Mouse (Mus musculus) left cerebral cortex, adult 2 months (tissue): ENCODE data around the gene Cdkl4. TPM values are rescaled to one million over a fixed set of nuclear protein-coding genes. Genes with fewer than 3 reads are reported as not detected.
A peak's percentile ranks its signal among the peaks of the same experiment; 100 is the strongest.

Source experiments
- DNase-seq, 2 experiments: peaks; one replicate each; pipeline ENCODE4 v3.0.0; 2021 to 2022; ENCODE audit warnings: low spot score in 2 of 2, mixed read lengths in 1 of 2; ENCODE audit errors: extremely low spot score in 1 of 2
- H3K27ac ChIP-seq: fragments of 200-600 bp; 2 replicates; pipeline ENCODE4 v1.8.1; 2022
- H3K4me3 ChIP-seq: fragments of 200-600 bp; 2 replicates; pipeline ENCODE4 v1.8.1; 2022
- CTCF ChIP-seq: fragments of 200-600 bp; IDR thresholded peaks from 2 replicates; pipeline ENCODE4 v1.8.1; 2022; ENCODE audit warnings: antibody characterized with exemption, mild to moderate bottlenecking, moderate library complexity
- intact Hi-C: fragments of 180-260 bp; cut with DNase I; formaldehyde crosslinking; loops from one replicate; pipeline ENCODE4 v1.15.1; 2025
- total RNA-seq, 2 experiments: library from RNA; stranded (reverse); gene quantifications; 2 replicates each; pipeline ENCODE4 v1.2.3; 2021

Gene Cdkl4
- total RNA-seq, 2 experiments from 2014 or later: 17.9 to 18.9 TPM

DNA sequence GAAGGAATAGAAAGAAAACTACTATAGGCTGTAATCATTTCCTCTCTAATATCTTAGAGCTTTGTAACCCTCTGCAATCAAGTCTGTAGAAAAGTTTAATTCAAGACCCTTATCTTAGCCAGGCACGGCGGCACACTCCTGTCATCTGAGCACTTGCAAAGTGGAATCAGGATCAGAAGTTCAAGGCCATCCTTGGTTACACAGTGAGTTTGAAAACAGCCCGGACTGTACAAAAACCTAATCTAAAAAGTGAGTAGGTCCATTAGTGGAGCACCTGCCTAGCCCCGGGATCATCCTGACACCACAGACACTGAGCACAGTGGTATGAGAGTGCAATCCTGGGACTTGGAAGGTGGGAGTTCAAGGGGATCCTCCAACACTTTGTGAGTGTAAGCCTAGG, 84.8 kb downstream of the Cdkl4 start:
- no peak for TF ChIP-seq CTCF
- intact Hi-C loops: no loop called here
- Histone ChIP-seq H3K4me3 (no peak overlapping the region), H3K27ac (no peak overlapping the region)
- no peak for DNase-seq

DNA sequence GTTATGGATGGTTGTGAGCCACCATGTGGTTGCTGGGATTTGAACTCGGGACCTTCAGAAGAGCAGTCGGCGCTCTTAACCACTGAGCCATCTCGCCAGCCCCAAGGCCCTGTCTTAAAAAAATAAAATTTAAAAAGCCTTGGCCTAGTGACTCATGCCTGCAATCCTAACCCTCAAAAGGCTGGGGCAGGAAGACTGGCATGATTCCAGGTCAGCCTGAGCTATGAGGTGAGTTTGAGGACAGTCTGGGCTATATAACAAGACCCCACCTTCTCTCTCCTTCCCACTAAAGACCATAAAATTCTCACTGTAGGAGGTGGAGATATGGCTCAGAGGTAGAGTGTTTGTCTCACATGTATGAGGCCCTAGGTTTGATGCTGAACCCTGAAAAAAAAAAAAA, 85.3 kb downstream of the Cdkl4 start:
- TF ChIP-seq CTCF: no peak
- DNase-seq: no peak
- Histone ChIP-seq H3K4me3 (no peak overlapping the region), H3K27ac (no peak overlapping the region)
- intact Hi-C loops: no loop called here

DNA sequence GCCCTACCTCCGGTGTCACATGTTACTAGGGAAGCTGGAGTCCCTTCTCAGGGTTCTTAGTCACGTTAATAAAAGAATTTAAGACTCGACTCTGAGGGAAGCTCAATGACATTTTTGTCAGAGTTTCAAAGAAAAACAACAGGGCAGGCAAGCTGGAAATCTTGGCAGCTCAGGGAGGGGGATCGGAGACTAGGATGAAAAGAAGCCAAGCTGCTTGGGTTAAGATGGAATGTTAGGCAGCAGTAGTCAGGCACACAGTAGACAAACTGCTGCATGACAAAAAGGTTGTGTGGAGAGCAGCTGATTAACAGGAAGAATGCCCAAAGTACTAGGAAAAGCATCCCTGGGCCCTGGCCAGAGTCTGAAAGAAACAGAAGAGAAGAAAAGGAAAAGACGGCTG, 87.4 kb downstream of the Cdkl4 start:
- no peak for DNase-seq
- TF ChIP-seq CTCF: no peak
- intact Hi-C loops: no loop called here
- Histone ChIP-seq H3K27ac (no peak overlapping the region), H3K4me3 (no peak overlapping the region)

GRCm38 (mm10) chr17:80488918-80489317, 88.7 kb downstream of the Cdkl4 start:
- DNase-seq: no peak
- no peak overlapping the region for H3K27ac ChIP-seq
- intact Hi-C loops: no loop called here
- no peak for TF ChIP-seq CTCF
- no peak overlapping the region for H3K4me3 ChIP-seq

DNA sequence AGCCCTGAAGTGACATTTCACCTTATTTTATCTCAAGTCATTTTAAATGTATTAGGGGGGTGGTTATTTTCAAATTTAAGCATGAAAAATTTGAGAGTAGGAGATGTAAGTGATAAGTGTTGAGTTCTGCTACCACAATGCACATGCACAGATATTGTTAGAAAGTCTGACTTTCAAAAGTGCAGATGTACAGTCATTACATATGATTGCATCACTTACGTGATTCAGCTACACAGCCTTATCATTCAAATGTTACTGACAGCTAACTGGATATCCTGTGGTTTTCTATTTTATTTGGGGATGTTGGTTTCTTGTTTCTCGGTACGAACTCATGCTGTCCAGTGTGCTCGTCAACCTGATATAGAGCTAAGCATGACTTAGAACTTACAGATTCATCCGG, 92.5 kb downstream of the Cdkl4 start:
- TF ChIP-seq CTCF: no peak
- Histone ChIP-seq H3K27ac (no peak overlapping the region), H3K4me3 (no peak overlapping the region)
- intact Hi-C loops: no loop called here
- DNase-seq: no peak

DNA sequence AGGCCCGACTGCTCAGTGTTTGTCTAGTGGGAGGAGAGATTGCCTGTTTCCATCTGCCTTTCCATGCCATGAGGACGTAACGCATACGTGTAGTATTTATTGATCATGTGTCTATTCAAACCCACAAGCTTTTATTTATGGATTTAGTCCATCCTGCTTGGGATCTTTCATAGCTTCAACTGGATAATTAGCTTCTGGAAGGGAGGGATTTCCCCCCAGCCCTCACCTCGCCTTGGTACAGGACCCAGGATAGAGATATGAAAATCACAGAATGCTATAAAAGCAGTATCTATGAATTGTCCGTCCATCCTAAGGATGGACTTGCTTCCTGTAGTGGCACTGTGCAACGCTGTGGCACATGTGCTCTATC, 96.8 kb downstream of the Cdkl4 start:
- DNase-seq: no peak
- intact Hi-C loops: loop anchor here (5.0 kb wide), 1 partner anchor 109 kb away; the partner anchor contains the start of gene Gm10190
- TF ChIP-seq CTCF: no peak
- Histone ChIP-seq H3K27ac (peak overlapping the region; percentile 95), H3K4me3 (peak overlapping the region; percentile 87)

DNA sequence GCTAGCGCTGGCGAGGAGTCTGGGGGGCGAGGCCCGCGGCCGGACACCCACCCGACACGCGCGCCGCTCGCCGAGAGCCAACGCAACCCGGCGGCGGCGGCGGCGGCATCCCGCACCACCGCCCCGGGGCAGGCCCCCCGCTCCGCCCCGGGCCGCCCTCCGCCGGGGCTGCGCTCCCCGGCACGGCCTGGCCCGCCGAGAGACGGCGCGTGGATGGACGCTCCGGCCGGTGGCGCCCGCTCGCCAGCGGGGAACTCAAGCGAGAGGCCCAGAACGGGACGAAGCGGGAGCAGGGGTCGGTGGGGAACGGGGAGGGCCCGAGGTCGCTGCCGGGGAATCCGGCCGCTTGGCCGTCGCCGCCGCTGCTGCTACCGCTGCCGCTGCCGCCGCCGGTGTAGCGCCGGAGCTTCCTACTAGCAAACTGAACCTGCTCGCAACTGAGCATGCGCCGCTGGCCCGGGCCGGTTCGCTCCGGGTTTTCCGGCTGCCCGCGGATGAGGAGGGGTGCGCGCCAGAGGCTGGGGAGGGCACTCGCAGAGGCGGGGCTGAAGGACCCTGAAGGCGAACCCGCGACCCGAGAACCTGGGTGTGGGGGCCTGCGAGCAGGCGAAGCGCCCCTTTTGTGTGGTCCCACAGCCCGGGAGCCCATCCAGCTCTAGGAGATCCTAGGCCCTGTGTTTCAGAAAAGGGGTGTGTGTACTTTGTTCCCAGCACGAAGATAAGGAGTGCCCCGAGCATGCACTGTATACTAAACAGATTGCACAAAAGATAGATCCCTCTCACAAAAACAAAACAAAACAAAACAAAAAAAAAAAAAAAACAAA, 97.4 kb downstream of the Cdkl4 start, which contains the start of gene Sos1:
TSS of gene Sos1 (minus strand) at position 423 of the 824 bp plus-strand sequence.
- Histone ChIP-seq H3K4me3 (peak within 1 kb of the TSS; percentile 87), H3K27ac (peak within 1 kb of the TSS; percentile 95)
- peak; percentile 96 to 97 for DNase-seq
- no peak for TF ChIP-seq CTCF
- intact Hi-C loops: loop anchor here (5.0 kb wide), 1 partner anchor 108 kb away; the partner anchor contains the start of gene Gm10190

- Histone ChIP-seq H3K27ac (peak overlapping the region; percentile 90), H3K4me3 (peak overlapping the region; percentile 87)
- peak; percentile 64 to 65 for DNase-seq
- no peak for TF ChIP-seq CTCF
- intact Hi-C loops: loop anchor here (5.0 kb wide), 1 partner anchor 107 kb away; the partner anchor contains the start of gene Gm10190
Observed at GRCm38 (mm10) chr17:80479295-80480030, 98.2 kb downstream of the Cdkl4 start.

GRCm38 (mm10) chr17:80477679-80478078, 99.9 kb downstream of the Cdkl4 start:
- intact Hi-C loops: no loop called here
- Histone ChIP-seq H3K4me3 (no peak overlapping the region), H3K27ac (no peak overlapping the region)
- TF ChIP-seq CTCF: no peak
- no peak for DNase-seq

GRCm38 (mm10) chr17:80476496-80476895, 101.1 kb downstream of the Cdkl4 start:
- Histone ChIP-seq H3K27ac (no peak overlapping the region), H3K4me3 (no peak overlapping the region)
- no peak for TF ChIP-seq CTCF
- no peak for DNase-seq
- intact Hi-C loops: no loop called here

Other genes starting within 250 kb of the Cdkl4 start
- gene Gm10190, start 204.3 kb downstream of the Cdkl4 start, total RNA-seq: 1 to 10 TPM; 1.4 to 2.4 TPM
- 10 to 100 TPM; 33.0 to 36.6 TPM for gene Sos1, start 97.4 kb downstream of the Cdkl4 start, total RNA-seq
- 10 to 100 TPM; 75.0 TPM for gene Map4k3, start 150.7 kb upstream of the Cdkl4 start, total RNA-seq